Mouse (Mus musculus) ovary, adult 18-20 months (tissue): ENCODE measurements around the gene Cd3g.
"Not testable (repeated sequence)": the region's sequence is repeated elsewhere in the genome, so short reads cannot be mapped to it uniquely, and the experiment has no call there.

Experiments
- DNase-seq: peaks from one replicate; pipeline ENCODE4 v3.0.0; 2022; ENCODE audit warnings: low spot score, mixed read lengths

Cd3g gene

DNA sequence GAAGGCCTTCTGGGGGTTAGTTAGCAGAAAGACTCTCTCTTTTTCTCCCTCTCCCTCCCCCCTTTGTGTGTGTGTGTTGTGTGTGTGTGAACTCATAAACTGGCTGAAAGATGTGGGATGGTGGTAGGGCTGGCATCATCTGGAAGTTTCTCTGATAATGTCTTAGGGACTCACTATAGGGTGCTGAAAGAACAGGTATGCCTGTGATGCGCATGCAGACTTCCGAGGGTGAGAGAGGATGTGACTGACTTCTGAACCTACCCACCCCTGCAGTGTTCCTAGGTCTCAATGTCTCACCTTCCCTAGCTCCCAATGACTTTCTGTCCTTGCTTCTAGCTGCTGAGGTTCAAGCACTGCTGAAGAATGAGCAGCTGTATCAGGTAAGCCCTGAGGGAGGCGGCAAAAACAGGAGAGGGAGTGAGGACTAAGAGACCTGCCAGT lies 5.5 kb upstream of the Cd3g start:
- no peak for DNase-seq

DNA sequence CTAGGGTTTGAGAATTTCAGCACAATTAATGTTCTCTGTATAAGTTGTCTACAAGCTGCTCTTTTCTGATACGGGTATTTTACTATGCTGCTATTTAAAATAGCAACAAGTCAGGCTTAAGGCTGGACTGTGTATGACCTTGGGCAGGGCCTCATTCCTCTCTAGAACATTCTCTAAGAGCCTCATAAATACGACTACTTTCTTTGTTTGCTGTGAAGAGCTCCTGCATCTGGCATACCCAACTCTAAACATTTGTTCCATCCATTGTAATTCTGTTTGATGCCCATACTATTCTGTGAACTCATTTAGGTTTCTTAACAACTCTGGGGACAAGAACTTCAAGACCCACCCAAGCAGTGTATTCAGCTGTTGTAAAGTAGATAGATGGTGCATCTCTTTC lies 2.8 kb upstream of the Cd3g start:
- no peak for DNase-seq

DNA sequence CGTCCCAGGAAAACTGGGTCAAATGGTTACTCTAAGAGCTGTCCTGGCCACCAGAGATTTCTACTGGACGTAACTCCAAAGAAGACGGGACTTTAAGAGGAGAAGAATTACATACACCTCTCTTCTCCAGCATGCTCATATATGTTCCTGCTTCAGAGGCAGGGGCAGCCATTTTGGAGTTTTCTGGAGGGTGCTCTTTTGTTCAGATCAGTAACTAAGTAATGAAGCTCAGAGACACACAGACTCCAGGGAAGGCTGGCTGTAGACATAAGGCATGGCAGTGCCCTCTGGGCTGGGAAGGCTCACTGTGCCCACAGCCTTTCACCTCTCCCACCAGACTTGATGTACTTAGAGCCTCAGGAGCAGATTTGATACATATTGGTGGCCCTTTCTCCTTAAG lies 2.3 kb upstream of the Cd3g start:
- DNase-seq: no peak

DNA sequence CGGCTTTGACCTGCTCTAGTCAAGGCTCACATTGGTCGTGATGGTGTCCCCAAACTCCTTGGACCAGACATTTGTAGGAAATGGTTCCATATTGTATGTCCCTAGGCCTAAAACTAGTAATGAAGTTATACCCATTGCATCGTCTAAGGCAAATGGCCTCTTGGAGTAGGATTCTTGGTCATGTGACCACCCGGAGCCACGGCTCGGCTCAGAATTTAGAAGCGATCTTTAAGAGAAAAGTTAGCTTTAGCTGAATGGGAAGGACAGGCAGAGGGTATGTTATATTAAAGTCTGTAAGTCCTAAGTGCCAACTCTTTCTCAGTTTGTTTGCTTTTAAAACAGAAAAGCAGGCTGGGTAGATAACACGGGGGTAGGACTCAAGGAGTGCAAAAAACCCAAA lies 1.9 kb upstream of the Cd3g start:
- DNase-seq: no peak

DNA sequence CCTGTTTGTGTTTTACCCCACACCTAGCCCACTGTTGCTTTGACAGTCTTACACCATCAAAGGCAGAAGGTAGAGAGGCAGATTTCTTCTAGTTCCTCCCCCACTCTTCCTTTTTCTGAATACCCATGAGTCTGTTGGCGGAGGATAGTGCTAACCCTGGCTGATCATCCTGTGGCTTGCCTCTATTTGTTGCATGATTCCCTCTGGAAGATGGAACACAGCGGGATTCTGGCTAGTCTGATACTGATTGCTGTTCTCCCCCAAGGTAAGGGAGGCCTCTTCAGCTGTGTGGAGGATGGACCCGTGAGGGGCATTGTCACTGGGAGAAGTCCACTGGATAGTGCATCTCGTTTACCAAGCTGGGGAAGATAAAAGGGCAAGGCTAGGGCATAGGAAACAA lies 1.4 kb upstream of the Cd3g start, which contains the start of gene Cd3d:
Gene Cd3d, plus strand, starts transcription at position 111 of the 400 bp plus-strand sequence.
- DNase-seq: no peak

DNA sequence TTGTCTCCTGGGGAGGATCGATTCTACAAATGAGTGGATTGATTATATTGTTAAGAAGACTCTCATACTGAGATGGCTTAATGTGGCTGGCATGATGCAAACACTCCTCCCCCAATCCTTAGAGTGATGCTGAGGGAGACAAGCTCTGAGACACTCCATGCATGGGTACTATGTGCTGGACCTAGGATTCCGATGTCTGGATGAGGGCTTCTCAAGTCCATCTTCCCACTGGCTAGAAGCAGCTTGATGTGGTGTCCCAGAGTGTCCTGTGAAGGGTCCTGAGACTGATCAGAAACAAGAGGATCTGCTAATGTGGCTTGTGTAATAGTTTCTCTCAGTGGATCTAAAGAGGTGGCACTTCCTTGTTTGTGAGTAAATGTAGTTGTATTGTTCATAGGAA lies 873 bp upstream of the Cd3g start:
- DNase-seq: no peak

DNA sequence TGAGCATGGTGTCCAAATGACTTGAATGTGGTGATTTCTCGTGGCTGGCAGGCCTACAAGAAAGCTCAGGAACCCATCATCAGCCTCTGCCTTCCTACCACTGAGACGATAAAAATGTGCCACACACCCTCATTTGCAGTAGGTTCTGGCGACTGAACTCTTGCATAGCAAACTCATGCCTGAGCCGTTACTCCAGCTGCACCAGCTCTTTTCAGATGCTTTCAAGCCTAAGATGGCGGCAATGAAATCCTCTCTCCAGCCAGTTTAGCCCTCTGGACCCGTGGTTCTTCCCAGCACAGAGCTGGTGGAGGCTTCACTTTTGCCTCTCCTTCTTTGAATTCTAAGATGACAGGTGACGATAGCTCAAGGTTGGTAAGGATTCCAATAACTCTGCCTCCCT lies 425 bp downstream of the Cd3g start:
- no peak for DNase-seq

DNA sequence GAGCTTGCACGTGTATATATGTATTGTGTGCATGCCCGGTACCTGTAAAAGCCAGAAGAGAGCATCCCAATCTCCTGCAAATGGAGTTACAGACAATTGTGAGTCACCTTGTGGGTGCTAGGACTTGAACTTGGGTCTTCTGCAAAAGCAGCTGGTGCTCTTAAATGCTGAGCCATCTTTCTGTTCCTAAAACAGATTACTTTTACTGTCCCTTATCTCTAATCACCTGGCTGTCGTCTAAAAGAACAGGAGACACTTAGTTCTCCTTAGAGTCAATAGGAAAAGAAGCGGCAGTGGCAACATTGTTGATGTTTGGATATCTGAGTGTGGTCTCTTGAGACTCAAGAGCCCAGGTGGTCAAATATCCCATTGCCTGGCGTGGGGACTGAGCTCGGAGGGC lies 2.4 kb downstream of the Cd3g start:
- no peak for DNase-seq

DNA sequence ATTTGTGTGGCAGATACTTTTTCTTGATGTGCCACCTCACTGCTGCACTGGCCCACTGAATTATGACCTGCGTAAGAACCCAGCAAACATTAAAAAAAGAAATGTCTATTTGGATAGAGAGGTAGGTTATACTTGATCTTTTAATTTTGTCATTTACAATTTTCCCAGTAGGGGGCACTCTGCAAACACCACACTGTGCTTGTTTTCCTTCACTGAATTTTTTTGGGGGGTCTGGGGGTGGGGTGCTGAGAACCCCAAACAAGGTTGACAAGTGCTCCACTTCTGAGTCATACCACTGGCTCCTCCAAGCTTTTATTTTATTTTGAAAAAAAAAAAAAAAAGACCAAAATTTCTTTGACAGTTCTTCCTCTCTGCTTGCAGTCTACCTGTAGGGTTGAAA lies 10.8 kb downstream of the Cd3g start:
- DNase-seq: no peak

DNA sequence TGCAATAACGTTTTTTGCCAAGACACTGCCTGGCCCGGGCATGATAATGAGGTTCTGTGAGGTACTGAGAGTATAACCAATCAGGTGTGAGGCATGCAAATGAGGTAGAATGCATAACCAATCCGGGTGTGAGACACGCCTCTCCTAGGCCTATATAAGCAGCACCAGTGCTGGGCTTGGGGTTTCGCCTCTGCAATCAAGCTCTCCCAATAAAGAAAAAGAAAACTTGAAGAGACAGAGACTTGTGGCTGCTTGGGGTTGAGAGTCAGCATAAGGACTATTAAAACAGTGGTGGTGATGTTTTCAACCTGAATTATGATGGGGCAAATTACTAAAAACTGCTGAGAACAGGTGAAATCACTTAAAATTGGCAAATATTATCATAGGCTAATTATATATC lies 12.5 kb downstream of the Cd3g start:
- DNase-seq: not testable (repeated sequence)

DNA sequence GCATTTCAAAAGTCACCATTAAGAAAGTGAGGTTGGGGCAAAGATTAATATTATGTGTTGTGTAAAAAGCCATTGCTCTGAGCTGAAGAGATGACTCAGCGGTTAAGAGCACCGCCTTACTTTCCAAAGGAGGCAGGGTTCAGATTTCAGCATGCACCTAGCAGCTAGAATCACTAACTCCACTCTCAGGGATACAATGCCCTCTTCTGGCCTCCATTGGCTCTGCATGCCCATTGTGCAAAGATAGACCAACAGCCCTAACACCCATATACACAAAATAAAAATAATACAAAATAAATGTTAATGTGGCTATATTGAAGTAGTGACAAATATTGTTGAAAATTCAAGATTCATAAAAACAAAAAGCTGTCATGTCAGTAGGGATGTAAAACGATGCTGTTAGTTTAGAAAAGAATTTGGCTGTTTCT lies 13.4 kb downstream of the Cd3g start:
- peak; percentile 39 for DNase-seq

DNA sequence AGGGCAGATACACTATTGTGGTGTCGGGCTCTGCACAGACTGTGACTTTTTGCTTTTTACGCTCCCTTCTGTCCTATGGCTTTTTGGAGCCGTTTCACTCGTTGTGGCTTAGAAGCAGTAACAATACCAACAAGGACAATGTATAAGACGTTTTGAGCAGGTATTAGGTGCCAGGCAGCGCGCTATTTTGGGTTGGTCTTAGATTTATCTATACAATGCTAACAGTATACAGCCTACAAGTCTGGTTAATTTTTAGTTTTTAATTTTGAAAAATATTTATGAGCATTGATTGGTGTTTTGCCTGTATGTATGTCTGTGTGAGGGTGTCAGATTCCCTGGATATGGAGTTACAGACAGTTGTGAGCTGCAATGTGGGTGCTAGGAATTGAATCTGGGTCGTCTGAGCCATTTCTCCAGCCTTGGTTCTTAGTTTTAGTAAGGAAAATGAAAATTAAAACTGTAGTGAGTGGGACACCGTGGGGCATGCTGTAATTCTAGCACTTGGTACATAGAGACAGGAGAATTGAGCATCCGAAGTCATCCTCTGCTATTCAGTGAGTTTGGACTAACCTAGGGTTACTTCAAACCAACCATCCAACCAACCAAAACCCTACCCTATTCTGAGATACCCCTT lies 14.3 kb downstream of the Cd3g start:
- no peak for DNase-seq

DNA sequence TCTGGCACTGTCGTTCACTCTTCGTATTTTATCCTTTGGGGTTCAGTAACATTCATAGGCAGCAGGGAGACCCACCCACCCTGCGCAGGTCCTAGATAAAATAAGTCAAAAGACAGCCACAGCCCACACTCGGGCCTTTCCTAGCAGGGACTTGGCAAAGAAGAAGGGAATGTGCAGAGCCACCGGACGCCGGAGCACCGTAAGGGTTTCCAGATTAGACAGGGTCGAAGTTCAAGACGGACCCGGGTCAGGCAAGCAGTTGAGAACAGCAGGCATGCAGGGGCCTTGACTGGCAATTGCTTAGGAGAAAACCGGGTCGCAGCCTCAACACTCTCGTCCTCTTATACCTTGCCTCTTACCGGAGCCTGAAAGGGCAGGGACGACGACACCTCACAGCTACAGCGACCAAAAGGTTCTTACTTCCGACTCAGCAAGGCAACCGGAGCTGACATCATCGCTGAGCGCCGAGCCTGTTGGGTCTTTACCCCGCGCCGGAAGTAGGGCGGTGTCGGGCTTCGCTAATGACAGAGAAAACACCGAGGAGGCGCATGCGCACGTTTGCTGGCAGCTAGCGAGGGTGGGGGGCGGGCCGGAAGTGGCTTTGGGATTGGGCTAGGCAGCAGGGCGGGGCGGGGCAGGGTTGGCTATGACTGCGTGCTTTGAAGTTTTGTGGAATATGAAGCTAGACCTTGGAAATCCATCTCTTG lies 15.0 kb downstream of the Cd3g start, which contains the start of gene Ube4a:
Gene Ube4a, minus strand, starts transcription at position 475 of the 707 bp plus-strand sequence.
- DNase-seq: peak; percentile 96

DNA sequence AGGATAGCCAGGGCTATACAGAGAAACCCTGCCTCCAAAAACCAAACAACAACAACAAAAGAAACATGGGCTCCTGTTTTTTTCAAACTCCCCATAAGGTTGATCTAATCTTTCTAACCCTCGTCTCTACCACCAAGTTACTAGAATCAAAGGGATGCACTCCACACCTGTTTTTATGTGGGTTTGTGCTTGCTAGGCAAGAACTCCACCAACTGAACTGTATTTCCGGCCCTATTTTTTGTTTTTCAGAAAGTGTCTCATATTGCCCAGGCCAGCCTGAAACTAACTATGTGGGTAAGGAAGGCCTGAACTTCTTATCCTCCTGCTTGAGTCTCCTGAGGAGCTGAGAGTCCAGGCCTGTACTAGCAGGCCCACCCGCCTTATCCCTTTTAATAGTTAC lies 25.8 kb downstream of the Cd3g start:
- no peak for DNase-seq

DNA sequence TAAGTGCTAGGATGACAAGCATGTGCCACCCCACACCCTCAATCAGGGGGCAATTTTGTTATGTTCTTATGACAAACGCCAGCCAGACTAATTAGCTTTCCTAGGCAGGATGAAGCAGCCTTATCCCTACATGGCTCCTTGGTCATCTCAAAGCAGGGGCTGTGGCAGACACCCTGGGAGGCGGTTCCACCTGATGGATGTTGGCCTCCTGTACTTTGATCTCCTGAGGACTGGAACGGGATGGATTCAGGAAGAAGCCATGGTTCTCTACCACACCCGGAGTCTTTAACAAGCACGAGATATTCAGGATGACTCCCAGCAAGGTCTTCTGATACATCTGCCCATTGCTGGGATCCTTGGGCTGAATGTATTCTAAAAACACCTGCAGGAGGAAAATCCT lies 32.4 kb downstream of the Cd3g start:
- no peak for DNase-seq

DNA sequence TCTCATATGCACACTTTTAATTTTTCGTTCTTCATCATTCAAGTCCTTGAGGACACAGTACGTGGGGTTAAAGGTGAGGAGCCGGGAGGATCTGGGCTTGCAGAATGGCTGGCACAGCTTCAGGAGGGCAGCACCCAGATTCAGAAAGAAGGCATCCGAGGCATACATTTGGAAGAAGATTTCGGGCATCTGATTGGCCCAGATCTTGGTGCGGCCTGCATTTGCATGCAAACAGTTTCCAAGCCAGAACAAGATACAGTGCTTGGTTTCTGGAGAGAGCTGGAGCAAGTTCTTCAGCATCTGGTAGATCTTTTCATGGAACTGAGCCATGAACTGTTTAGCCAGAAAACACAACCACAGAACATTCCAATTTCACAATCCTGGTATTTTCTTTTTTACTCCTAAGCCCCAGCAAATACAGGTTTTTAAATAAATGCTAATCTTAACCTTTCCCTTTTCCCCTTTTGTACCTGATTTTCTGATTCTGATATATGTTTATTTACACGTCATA lies 34.0 kb downstream of the Cd3g start:
- no peak for DNase-seq

DNA sequence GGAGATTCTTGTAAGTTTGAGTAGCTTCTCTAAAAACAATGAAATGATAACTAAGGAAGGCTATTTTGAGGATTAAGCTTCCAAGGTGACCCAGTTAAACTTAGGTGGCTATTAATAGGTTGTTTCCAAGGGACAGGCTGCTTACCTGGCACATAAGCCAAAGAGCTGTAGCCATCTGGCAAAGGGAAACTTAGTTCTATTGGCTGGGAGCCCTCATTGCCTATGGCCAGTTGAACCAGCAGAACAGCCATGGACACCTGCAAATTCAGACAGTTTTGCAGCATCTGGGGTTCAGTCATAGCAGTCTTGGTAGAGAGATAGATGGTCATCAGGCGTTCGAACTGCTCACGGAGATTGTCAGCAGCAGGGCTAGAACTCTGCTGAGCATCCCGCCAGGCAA lies 37.8 kb downstream of the Cd3g start:
- no peak for DNase-seq

DNA sequence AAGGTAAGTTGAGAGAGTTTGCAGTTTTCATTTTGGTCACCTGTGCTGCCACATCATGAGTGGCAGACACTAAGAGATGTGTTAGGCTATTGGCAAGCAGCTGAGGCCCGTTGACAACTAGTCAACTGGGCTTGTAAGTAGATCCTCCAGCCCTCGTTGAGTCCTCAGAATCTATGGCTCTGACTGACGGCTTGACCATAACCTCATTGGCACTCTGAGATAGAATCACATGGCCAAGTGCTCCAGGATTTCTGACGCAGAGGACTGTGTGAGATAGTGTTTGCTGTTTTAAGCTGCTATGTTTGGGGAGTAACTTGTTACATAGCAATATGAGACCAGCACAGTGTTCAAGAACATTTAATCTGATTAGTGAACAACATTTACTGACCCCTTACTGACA lies 38.5 kb downstream of the Cd3g start:
- no peak for DNase-seq

DNA sequence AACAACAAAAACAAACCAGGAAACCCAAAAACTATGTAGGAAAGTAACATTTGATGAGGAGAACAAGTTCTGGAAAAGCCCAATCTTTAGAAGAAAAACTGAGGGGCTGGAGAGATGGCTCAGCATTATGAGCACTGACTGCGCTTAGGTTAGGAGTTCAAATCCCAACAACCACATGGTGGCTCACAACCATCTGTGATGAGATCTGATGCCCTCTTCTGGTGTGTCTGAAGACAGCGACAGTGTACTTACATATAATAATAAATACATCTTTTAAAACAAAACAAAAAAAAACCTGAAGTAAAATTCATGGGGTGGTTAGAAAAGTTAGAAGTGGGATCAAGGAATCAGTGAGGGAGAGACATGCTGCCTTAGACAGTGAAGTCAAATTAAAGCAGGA lies 58.7 kb downstream of the Cd3g start:
- DNase-seq: no peak

DNA sequence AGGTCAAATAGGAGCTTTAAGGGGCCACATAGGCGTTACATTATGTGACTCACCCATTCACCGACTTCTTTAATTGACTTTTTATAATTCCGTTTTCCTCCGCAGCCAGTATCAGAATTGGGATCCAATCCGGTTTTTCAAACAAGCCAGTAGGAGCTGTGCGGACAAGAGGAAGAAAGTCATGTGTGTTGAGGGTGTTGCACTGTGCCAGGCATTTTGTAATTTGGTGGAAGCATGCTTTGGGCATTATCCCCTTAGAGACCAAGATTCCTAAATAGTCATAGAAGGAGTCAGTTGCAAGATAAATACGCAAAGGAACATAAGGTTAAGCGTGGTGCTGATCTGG lies 59.1 kb downstream of the Cd3g start:
- peak; percentile 52 for DNase-seq

DNA sequence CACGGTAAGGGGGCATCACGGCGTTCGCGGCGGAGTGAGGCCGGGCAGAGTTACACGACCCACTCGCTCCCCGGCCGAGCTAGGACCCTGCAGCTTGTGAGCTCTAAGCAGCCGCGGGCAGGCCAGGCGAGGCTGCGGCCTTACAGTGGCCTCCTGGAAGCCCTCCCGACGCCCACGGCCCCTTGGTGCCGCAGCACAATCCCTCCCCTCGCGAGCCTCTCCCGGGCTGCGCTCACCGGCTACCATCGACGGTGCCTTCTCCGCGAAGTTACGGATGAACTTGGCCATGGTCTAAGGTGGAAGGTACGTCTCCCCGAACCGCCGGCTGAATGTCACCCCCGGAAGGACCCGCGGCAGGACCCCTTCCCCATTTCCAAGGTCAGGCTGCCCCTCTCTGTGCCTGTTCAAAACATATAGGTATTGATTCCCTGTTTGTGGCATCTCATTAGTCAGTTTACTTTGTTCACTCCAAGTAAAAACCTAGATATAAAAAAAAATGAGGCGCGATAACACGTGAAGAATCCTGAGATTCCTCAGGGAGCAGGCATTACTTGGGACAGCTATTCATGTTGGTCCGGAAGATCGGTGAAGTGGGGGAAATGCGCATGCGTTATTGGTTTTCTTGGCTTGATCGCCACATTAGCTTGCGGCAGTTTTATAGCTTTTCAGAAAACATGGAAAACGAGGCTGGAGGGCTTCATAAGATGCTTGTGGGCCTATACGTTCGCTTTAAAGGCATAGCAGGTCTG lies 59.7 kb downstream of the Cd3g start, which contains the start of gene Atp5l:
Gene Atp5l, minus strand, starts transcription at position 369 of the 749 bp plus-strand sequence.
- DNase-seq: peak; percentile 77

DNA sequence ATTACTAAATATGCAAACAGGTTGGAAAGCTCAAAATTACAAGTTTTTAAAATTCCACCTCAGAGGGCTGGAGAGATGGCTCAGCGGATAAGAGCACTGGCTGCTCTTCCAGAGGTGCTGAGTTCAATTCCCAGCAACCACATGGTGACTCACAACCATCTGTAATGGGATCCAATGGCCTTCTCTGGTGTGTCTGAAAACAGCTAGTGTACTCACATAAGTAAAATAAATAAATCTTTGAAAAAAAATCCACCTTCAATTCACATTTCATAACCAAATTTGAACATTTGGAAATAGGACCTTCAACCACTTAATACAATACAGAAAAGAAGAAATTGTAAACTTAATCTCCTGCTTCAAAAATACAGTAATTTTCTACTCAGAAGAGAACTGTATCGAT lies 60.6 kb downstream of the Cd3g start:
- DNase-seq: no peak
